Mouse (Mus musculus): ENCODE measurements around the gene Rhobtb1.

Gene Rhobtb1

DNA sequence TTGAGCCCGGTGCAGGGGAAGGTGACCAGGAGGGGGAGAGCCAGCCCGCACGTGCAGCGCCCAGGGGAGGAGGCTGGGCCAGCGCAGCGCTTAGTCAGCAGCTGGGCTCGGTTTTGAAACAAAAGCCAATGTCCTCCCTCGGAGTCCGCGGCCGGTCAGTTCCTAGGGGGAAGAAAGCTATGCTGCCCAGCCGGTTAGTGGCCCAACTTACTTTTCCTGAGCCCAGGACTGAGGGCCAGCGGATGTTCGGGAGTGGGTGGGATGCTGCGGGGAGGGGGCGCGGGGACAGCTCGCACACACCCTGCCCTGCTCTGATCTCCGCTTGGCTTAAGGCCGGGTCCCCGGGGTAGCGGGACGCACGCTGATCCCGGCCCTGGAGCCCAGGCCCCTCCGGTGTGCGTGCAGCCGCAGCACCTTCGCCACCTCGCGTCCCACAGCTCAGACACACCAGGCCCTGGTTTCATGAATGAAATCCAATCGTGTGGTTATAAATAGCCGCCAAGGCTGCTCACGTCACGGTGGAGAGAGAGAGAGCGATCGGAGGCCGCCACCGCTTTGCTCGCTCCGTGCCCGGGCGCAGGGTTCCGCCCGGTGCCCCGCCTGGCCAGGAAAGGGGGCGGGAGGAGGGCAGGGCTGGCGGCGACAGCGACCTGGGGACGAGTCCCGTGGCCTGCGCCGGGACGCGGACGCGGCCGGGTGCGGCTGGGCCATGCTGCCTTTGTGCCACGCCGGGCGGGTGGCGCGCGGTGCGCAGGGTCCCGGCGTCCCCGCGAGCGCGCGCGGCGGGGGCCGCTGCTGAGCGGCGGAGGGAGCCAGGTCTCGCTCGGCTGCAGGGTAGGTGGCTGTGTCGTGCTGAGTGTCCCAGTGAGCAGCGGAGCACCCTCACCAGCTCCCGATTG is 61.6 kb downstream of the Rhobtb1 start, which contains the start of gene A930033H14Rik:
A930033H14Rik (minus strand) TSS at position 557 of the 899 bp plus-strand sequence.
- DNase-seq, result peak; percentile 76

DNA sequence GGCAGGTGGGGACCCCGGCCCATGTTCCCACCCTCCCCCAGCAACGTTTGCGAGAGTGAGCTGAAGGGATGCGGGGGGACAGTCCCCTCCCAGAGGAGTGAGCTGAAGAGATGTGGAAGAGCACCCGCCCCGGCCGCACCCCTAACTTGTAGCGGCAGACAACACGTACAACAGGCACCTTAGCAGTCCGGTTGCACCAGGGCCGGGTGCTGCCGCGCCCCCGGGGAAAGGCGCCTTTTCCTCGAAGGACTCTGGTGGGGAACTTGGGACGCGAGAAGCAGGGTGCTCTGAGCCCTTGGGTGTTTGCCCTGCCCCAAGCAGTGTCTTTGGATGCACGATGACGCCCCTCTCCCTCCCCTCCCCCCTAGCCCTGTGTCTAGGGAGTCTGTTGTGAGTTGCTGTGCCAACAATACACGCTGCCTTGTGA is 62.2 kb downstream of the Rhobtb1 start:
- DNase-seq, result no peak

- DNase-seq, result no peak
Observed at GRCm38 (mm10) chr10:69213986-69214385, 62.8 kb downstream of the Rhobtb1 start.

GRCm38 (mm10) chr10:69217127-69217690 is 66.0 kb downstream of the Rhobtb1 start:
- no peak for DNase-seq

GRCm38 (mm10) chr10:69218458-69219288 is 67.4 kb downstream of the Rhobtb1 start:
- no peak for DNase-seq

- DNase-seq, result no peak
Observed at GRCm38 (mm10) chr10:69219289-69219626, 68.0 kb downstream of the Rhobtb1 start.

GRCm38 (mm10) chr10:69220296-69220695 is 69.1 kb downstream of the Rhobtb1 start:
- no peak for DNase-seq

DNA sequence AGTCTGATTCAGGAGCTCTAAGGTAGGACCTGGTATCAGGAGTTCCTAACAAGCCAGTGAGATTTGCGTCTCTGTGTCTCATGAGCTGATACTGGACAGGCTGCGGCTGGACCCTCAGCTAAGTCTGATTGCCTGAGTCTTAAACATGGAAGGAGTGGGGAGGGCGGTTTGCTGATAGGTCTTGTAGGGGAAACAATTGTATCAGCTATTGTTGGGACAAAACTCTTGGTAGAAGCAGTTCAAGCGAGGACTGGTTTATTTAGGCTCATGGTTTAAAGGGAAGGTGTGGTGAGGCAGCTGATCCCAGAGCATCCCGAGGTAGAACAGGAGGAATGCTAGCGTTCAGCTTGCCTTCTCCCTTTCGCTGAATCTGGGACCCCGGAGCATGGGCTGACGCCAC is 69.9 kb downstream of the Rhobtb1 start:
- DNase-seq, result no peak

GRCm38 (mm10) chr10:69221955-69222354 is 70.7 kb downstream of the Rhobtb1 start:
- DNase-seq, result no peak

GRCm38 (mm10) chr10:69223232-69223631 is 72.0 kb downstream of the Rhobtb1 start:
- no peak for DNase-seq

DNA sequence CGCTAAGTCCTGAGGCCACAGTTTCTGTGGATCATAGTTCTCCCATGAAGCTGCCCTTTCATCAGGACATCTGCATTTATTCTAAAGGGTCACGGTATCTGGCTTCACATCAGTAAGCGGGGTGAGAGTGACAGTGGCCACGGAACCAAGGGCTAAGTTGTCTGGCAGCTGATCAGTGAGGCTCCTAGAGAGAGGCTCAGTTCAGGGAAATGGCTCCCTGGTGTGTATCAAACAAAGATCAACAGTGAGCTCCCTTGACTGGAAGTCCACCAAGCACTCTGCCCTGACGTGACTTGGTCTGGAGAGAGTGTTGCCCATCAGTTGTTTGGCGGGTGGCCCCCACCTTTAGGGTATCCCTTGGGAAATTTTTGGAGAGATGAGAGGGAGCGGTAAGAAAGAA is 73.0 kb downstream of the Rhobtb1 start:
- no peak for DNase-seq

DNA sequence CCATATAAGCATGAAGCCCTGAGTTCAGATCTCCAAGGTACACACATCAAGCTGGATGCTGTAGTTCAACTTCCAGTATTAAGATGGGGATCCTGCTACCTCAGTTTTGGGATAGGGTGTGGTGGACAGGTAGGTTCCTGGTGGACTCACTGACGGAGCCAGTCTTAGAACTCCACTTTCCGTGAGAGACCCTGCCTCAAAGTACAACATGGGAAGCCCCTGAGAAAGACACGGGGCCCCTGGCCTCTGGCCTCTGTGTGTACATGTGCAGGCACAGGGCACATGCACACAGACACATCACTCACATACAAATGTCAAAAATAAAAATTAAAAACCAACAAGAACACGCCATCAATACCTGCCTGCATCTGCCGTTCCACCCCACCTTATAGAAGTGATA is 74.2 kb downstream of the Rhobtb1 start:
- no peak for DNase-seq

GRCm38 (mm10) chr10:69225951-69226350 is 74.7 kb downstream of the Rhobtb1 start:
- no peak for DNase-seq

- DNase-seq, result no peak
Observed at GRCm38 (mm10) chr10:69237185-69237584, 86.0 kb downstream of the Rhobtb1 start.

DNA sequence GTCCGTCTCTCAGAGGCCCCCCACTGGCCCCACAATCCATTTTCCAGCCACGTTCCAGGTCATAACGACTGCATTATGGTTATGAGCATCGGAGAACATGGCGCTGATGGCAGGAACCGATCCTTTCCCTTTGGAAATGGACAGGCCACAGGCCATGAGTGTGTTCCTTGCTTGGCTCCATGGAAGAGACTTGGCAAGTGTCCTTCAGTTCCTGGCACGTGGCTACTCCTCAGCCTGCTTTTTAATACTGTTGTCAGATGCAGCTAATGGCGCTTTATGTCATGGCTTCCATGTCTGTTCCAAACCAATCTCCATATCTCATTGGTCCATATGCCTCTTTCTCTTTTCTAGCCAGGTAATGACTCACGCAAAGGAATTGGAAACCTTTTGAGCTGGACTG is 86.5 kb downstream of the Rhobtb1 start:
- no peak for DNase-seq

DNA sequence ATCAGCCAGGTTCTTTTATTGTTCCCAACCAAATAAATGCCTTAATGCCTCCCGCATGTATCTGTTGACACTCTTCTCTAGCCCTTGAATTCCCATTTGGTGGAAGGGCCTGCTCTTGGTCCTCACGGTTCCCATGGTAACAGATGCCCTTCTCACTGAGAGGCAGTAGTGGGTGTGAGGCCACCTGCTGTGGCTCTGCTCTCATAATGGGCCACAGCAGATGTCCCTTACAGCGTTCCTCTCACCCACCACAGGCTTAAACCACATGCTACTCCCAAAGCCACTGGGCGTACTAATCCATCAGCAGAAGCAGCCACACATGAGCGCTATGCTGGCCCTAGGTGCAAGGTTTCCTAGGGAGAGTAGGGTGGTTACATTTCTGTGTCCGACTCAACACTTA is 87.1 kb downstream of the Rhobtb1 start:
- DNase-seq, result no peak

DNA sequence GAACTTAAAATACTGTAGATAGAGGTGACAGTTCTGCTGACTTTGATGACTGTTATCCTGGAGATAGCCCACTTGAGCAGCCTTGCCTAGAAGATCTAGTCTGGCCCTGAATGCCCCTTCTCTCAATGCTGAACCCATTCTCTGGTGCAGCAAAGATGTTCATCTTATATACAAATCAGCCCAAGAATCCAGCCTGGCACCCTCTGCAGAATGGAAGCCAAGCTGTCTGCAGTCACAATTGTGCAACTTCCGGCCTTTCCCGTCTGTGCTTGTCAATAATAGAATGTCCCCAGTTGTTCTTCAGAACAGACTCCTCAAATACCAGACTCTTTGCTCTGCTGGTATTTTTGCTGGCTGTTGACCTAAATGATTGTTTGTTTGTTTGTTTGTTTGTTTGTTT is 89.3 kb downstream of the Rhobtb1 start:
- DNase-seq, result peak; percentile 66

DNA sequence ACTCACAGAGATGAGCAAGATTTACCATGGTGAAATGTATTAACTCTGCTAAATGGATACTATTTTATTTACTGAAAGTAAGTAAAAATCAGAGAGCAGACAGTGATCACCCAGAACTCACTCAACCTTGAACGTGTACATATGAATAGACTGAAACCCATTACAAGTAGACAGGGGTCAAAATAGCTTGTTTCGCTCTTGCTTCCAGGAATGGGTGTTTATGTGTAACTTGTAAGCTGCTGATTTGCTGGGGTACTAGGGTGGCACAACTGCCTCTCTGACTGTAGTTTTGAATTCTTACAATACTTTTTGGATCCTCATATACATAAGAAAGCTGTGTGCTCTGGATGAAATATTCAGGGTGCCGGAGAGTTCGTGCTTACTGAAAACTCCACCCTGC is 93.9 kb downstream of the Rhobtb1 start:
- no peak for DNase-seq

DNA sequence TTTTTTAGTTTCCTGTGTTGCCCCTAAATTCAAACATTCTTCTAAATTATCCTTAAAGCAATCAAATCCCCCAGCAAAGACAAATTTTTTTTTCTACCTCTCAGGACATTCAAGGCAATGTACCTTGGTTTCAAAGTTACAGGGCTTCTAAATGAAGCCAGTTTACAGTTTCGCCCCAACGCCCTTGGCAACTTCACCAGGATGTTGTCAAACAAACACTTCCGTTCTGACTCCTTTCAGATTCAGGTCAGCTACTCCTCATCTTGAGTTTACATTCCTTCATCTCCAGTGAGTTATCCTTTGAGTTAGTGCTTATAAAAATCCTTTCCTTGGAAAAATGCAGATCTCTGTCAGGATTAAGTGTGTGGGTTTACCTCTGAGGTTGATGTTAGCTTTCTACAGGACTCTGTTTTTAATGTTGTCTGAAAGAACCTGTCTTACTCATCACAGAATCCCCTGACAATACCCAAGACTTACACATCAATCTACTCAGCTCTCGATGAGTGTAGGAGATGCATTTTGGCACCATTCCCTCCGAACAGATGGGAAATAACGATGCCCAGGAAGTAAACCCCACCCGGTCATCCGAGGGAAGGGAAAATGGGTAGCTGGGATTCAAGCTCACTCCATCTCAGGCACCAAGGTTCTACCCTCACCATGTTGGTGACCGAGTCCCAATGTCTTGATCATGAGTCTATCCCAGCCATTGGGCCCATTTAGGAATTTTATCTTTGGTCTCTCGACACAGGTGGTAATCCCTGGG is 94.9 kb downstream of the Rhobtb1 start:
- no peak for DNase-seq

DNA sequence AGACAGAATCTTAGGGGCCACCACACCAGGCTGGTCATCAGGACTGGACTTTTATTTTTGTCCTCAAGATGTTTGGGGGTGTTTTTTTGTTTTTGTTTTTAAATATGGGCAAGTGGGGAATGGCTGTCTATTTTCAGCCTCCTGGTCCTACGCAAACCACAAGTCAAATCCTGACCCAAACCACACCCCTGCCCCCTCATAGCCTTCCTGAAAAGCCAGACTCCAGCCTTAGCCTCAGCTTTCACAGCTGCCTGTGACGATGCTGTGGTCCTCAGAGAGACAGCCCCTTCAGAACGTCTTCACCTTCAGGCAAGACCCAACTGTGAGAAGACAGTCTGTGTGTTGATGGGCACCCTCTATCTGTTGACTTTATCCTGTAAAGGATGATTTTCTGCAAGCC is 95.5 kb downstream of the Rhobtb1 start:
- DNase-seq, result no peak

- no peak for DNase-seq
Observed at GRCm38 (mm10) chr10:69247311-69248033, 96.2 kb downstream of the Rhobtb1 start.
